Mouse (Mus musculus) kidney, embryonic 16.5 days (tissue): ENCODE data around the gene Olfr1246. TPM values are rescaled to one million over a fixed set of nuclear protein-coding genes. Genes with fewer than 3 reads are reported as not detected.
"Not testable (repeated sequence)": the region's sequence is repeated elsewhere in the genome, so short reads cannot be mapped to it uniquely, and the experiment has no call there.

ENCODE experiments used
- ATAC-seq: fragments of 200-750 bp; cut with Nextera tagmentation; 2 replicates; pipeline ENCODE4 v1.8.0; 2017; ENCODE audit warnings: moderate TSS enrichment; ENCODE audit not compliant: low FRiP score, low TSS enrichment
- H3K27ac ChIP-seq: fragments of 300-500 bp; sonication (generic); 2 replicates; pipeline ENCODE4 v1.5.1; 2014; ENCODE audit warnings: low read length
- H3K27me3 ChIP-seq: fragments of 300-500 bp; sonication (generic); 2 replicates; pipeline ENCODE4 v1.6.1; 2014; ENCODE audit warnings: low read length, control low read depth, mixed read lengths; ENCODE audit not compliant: insufficient read depth
- H3K36me3 ChIP-seq: fragments of 300-500 bp; sonication (generic); 2 replicates; pipeline ENCODE4 v1.6.1; 2014; ENCODE audit warnings: low read length, control low read depth, mixed read lengths; ENCODE audit not compliant: insufficient read depth
- H3K4me1 ChIP-seq: fragments of 300-500 bp; sonication (generic); 2 replicates; pipeline ENCODE4 v1.6.1; 2014; ENCODE audit warnings: low read length, control low read depth, mixed read lengths; ENCODE audit not compliant: insufficient read depth
- H3K4me2 ChIP-seq: fragments of 300-500 bp; sonication (generic); replicated peaks from 2 replicates; pipeline ENCODE4 v1.6.1; 2014; ENCODE audit warnings: low read depth, low read length
- H3K4me3 ChIP-seq: fragments of 300-500 bp; sonication (generic); 2 replicates; pipeline ENCODE4 v1.5.1; 2014; ENCODE audit warnings: mild to moderate bottlenecking, low read length
- H3K9ac ChIP-seq: fragments of 300-500 bp; sonication (generic); replicated peaks from 2 replicates; pipeline ENCODE4 v1.6.1; 2014; ENCODE audit warnings: low read length
- H3K9me3 ChIP-seq: fragments of 300-500 bp; sonication (generic); 2 replicates; pipeline ENCODE4 v1.6.1; 2016; ENCODE audit warnings: low read length, control low read depth
- WGBS: fragments of 180-500 bp; shearing (Covaris S2); extraction: QIAGEN DNeasy Blood & Tissue Kit; methylation state at CpG from one replicate; pipeline ENCODE4 v1.1.7; 2014; 5-methylcytosine and 5-hydroxymethylcytosine counted together
- polyA plus RNA-seq: library from polyadenylated mRNA; unstranded; fragments of >200 nt; fragmentation: Nextera tagmentation; extraction: Ambion mirVana; gene quantifications from 2 replicates; pipeline ENCODE4 v1.2.1, GENCODE M21; 2015

Olfr1246 gene
- polyA plus RNA-seq: not detected in 2 replicates

GRCm38 (mm10) chr2:89593057-89593456 is at the start of gene Olfr1246:
Gene Olfr1246 (minus strand): TSS chr2:89593157.
- no peak within 1 kb of the TSS for H3K4me3 ChIP-seq
- 78% methylated on average over 2 of the region's 2 CpGs for WGBS
- H3K27ac ChIP-seq: no peak within 1 kb of the TSS
- no peak within 1 kb of the TSS for H3K4me2 ChIP-seq
- H3K9me3 ChIP-seq: no peaks in the 10 kb centered on the region
- no peaks in the 10 kb centered on the region for H3K36me3 ChIP-seq
- no peaks in the 10 kb centered on the region for H3K4me1 ChIP-seq
- no peaks in the 10 kb centered on the region for H3K27me3 ChIP-seq
- H3K9ac ChIP-seq: no peak within 1 kb of the TSS
- no peak for ATAC-seq

GRCm38 (mm10) chr2:89634883-89635282 is 41.9 kb upstream of the Olfr1246 start, which contains the start of gene Olfr1249:
Gene Olfr1249 (minus strand): TSS chr2:89634983.
- Histone ChIP-seq H3K9ac (no peak within 1 kb of the TSS), H3K36me3 (no peaks in the 10 kb centered on the region), H3K9me3 (no peaks in the 10 kb centered on the region), H3K4me1 (no peaks in the 10 kb centered on the region), H3K27ac (no peak within 1 kb of the TSS), H3K4me3 (no peak within 1 kb of the TSS), H3K27me3 (no peaks in the 10 kb centered on the region), H3K4me2 (no peak within 1 kb of the TSS)
- WGBS: 86% methylated on average over 2 of the region's 2 CpGs
- no peak for ATAC-seq

- H3K4me1 ChIP-seq: not testable (repeated sequence)
- WGBS: 90% methylated on average over 1 of the region's 1 CpGs
Measured at GRCm38 (mm10) chr2:89618145-89618544, 25.2 kb upstream of the Olfr1246 start, which contains the start of gene Olfr1248. Gene Olfr1248 (minus strand): TSS chr2:89618245.

GRCm38 (mm10) chr2:89614030-89614429 is 21.1 kb upstream of the Olfr1246 start, which contains the start of gene Olfr1247:
Gene Olfr1247 (minus strand): TSS chr2:89614130.
- no peak for ATAC-seq
- Histone ChIP-seq H3K4me3 (no peak within 1 kb of the TSS), H3K27ac (no peak within 1 kb of the TSS), H3K27me3 (no peaks in the 10 kb centered on the region), H3K9ac (no peak within 1 kb of the TSS), H3K9me3 (no peaks in the 10 kb centered on the region), H3K36me3 (no peaks in the 10 kb centered on the region), H3K4me2 (no peak within 1 kb of the TSS), H3K4me1 (no peaks in the 10 kb centered on the region)
- 87% methylated on average over 2 of the region's 2 CpGs for WGBS

More at GRCm38 (mm10) chr2:89618145-89618544, 25.2 kb upstream of the Olfr1246 start, which contains the start of gene Olfr1248:
- not testable (repeated sequence) for H3K36me3 ChIP-seq, H3K27me3 ChIP-seq, H3K4me3 ChIP-seq, H3K9me3 ChIP-seq, H3K4me2 ChIP-seq, ATAC-seq, H3K9ac ChIP-seq, H3K27ac ChIP-seq

- Histone ChIP-seq H3K4me2 (no peak within 1 kb of the TSS), H3K4me1 (no peaks in the 10 kb centered on the region), H3K27ac (no peak within 1 kb of the TSS), H3K9ac (no peak within 1 kb of the TSS), H3K27me3 (no peaks in the 10 kb centered on the region), H3K36me3 (no peaks in the 10 kb centered on the region), H3K9me3 (no peaks in the 10 kb centered on the region), H3K4me3 (no peak within 1 kb of the TSS)
- no peak for ATAC-seq
- 90% methylated on average over 1 of the region's 1 CpGs for WGBS
Measured at GRCm38 (mm10) chr2:89578347-89578746, 14.6 kb downstream of the Olfr1246 start, which contains the start of gene Olfr1245. Gene Olfr1245 (minus strand): TSS chr2:89578447.

- H3K9me3 ChIP-seq, H3K36me3 ChIP-seq, H3K27me3 ChIP-seq, ATAC-seq, H3K4me3 ChIP-seq, H3K9ac ChIP-seq, H3K4me1 ChIP-seq, H3K4me2 ChIP-seq, H3K27ac ChIP-seq: not testable (repeated sequence)
- 63% methylated on average over 2 of the region's 2 CpGs for WGBS
Measured at GRCm38 (mm10) chr2:89562706-89563105, 30.3 kb downstream of the Olfr1246 start.

- H3K27ac ChIP-seq: no peak overlapping the region
- no peaks in the 10 kb centered on the region for H3K4me1 ChIP-seq
- no peak overlapping the region for H3K9ac ChIP-seq
- no peak for ATAC-seq
- H3K9me3 ChIP-seq: no peaks in the 10 kb centered on the region
- H3K4me2 ChIP-seq: no peak overlapping the region
- H3K4me3 ChIP-seq: no peak overlapping the region
- no peaks in the 10 kb centered on the region for H3K36me3 ChIP-seq
- H3K27me3 ChIP-seq: no peaks in the 10 kb centered on the region
- 46% methylated on average over 2 of the region's 2 CpGs for WGBS
Measured at GRCm38 (mm10) chr2:89544516-89544915, 48.4 kb downstream of the Olfr1246 start.

- Histone ChIP-seq H3K4me1 (no peaks in the 10 kb centered on the region), H3K36me3 (no peaks in the 10 kb centered on the region), H3K9ac (no peak overlapping the region), H3K4me2 (no peak overlapping the region), H3K4me3 (no peak overlapping the region), H3K9me3 (no peaks in the 10 kb centered on the region), H3K27ac (no peak overlapping the region), H3K27me3 (no peaks in the 10 kb centered on the region)
- no peak for ATAC-seq
- WGBS: 79% methylated on average over 1 of the region's 1 CpGs
Measured at GRCm38 (mm10) chr2:89539923-89540322, 53.0 kb downstream of the Olfr1246 start.

Other genes starting within 250 kb of the Olfr1246 start
- not detected in 2 replicates for gene Olfr1234, start 228.3 kb downstream of the Olfr1246 start, polyA plus RNA-seq
- gene Olfr1238, start 183.5 kb downstream of the Olfr1246 start, polyA plus RNA-seq: not detected in 2 replicates
- gene Olfr1239, start 172.8 kb downstream of the Olfr1246 start, polyA plus RNA-seq: not detected in 2 replicates
- gene Olfr1240, start 150.2 kb downstream of the Olfr1246 start, polyA plus RNA-seq: not detected in 2 replicates
- gene Olfr1241, start 106.0 kb downstream of the Olfr1246 start, polyA plus RNA-seq: not detected in 2 replicates
- gene Olfr1242, start 94.8 kb downstream of the Olfr1246 start, polyA plus RNA-seq: not detected in 2 replicates
- gene Olfr1243, start 61.7 kb downstream of the Olfr1246 start, polyA plus RNA-seq: not detected in 2 replicates
- not detected in 2 replicates for gene Olfr1245, start 14.7 kb downstream of the Olfr1246 start, polyA plus RNA-seq
- gene Olfr1247, start 21.0 kb upstream of the Olfr1246 start, polyA plus RNA-seq: not detected in 2 replicates
- gene Olfr1248, start 25.1 kb upstream of the Olfr1246 start, polyA plus RNA-seq: not detected in 2 replicates
- not detected in 2 replicates for gene Olfr1249, start 41.8 kb upstream of the Olfr1246 start, polyA plus RNA-seq
- not detected in 2 replicates for gene Olfr1250, start 68.3 kb upstream of the Olfr1246 start, polyA plus RNA-seq
- not detected in 2 replicates for gene Olfr1251, start 78.8 kb upstream of the Olfr1246 start, polyA plus RNA-seq
- not detected in 2 replicates for gene Olfr1252, start 131.9 kb upstream of the Olfr1246 start, polyA plus RNA-seq
- gene Olfr1253, start 163.9 kb upstream of the Olfr1246 start, polyA plus RNA-seq: not detected in 2 replicates
- gene Olfr1254, start 200.5 kb upstream of the Olfr1246 start, polyA plus RNA-seq: not detected in 2 replicates
- not detected in 2 replicates for gene Olfr1255, start 218.9 kb upstream of the Olfr1246 start, polyA plus RNA-seq
- not detected in 2 replicates for gene Olfr1256, start 248.4 kb upstream of the Olfr1246 start, polyA plus RNA-seq